Mouse (Mus musculus) kidney, postnatal 0 days (tissue): ENCODE measurements around the gene Nat9. TPM values are rescaled to one million over a fixed set of nuclear protein-coding genes. Genes with fewer than 3 reads are reported as not detected.

Source experiments
- ATAC-seq: fragments of 200-750 bp; cut with Nextera tagmentation; replicated peaks from 2 replicates; pipeline ENCODE4 v1.8.0; 2017; ENCODE audit warnings: low read depth, moderate number of reproducible peaks, moderate TSS enrichment, moderate library complexity; ENCODE audit not compliant: low FRiP score
- DNase-seq: peaks from one replicate; pipeline ENCODE4 v3.0.0-alpha.2; 2016; ENCODE audit warnings: low spot score
- H3K27ac ChIP-seq: fragments of 300-500 bp; sonication (generic); 2 replicates; pipeline ENCODE4 v1.5.1; 2014; ENCODE audit warnings: mild to moderate bottlenecking
- H3K27me3 ChIP-seq: fragments of 300-500 bp; sonication (generic); 2 replicates; pipeline ENCODE4 v1.6.1; 2014; ENCODE audit warnings: low read length, mixed read lengths; ENCODE audit not compliant: insufficient read depth
- H3K36me3 ChIP-seq: fragments of 300-500 bp; sonication (generic); 2 replicates; pipeline ENCODE4 v1.6.1; 2014; ENCODE audit warnings: low read length, mixed read lengths; ENCODE audit not compliant: insufficient read depth
- H3K4me1 ChIP-seq: fragments of 300-500 bp; sonication (generic); replicated peaks from 2 replicates; pipeline ENCODE4 v1.6.1; 2014; ENCODE audit warnings: antibody characterized with exemption, low read length, mixed read lengths; ENCODE audit not compliant: insufficient read depth
- H3K4me2 ChIP-seq: fragments of 300-500 bp; sonication (generic); 2 replicates; pipeline ENCODE4 v1.6.1; 2014; ENCODE audit warnings: mild to moderate bottlenecking, low read length, moderate library complexity, mixed read lengths
- H3K4me3 ChIP-seq: fragments of 300-500 bp; sonication (generic); replicated peaks from 2 replicates; pipeline ENCODE4 v1.5.1; 2014; ENCODE audit warnings: low read depth, low read length
- H3K9ac ChIP-seq: fragments of 300-500 bp; sonication (generic); 2 replicates; pipeline ENCODE4 v1.6.1; 2014; ENCODE audit warnings: low read depth, low read length
- H3K9me3 ChIP-seq: fragments of 300-500 bp; sonication (generic); replicated peaks from 2 replicates; pipeline ENCODE4 v1.6.1; 2016; ENCODE audit warnings: low read length, inconsistent platforms, mixed read lengths
- CTCF ChIP-seq: IDR thresholded peaks from 2 replicates; pipeline ENCODE4 v1.5.1; 2016; ENCODE audit warnings: antibody characterized with exemption, low read depth, mild to moderate bottlenecking, moderate library complexity
- WGBS: fragments of 180-500 bp; shearing (Covaris S2); extraction: QIAGEN DNeasy Blood & Tissue Kit; methylation state at CpG from one replicate; pipeline ENCODE4 v1.1.7; 2014; 5-methylcytosine and 5-hydroxymethylcytosine counted together
- polyA plus RNA-seq: library from polyadenylated mRNA; unstranded; fragments of >200 nt; fragmentation: Nextera tagmentation; extraction: Ambion mirVana; gene quantifications from 2 replicates; pipeline ENCODE4 v1.2.1, GENCODE M21; 2015

Gene Nat9
- polyA plus RNA-seq, 1 experiment from 2014 or later, result 26.8 TPM

- no peak for ATAC-seq
These were observed 15.1 kb upstream of the Nat9 start for GRCm38 (mm10) chr11:115202756-115203155.

GRCm38 (mm10) chr11:115202316-115202715 lies 14.7 kb upstream of the Nat9 start:
- WGBS, result 18% methylated on average over 12 of the region's 12 CpGs
- Histone ChIP-seq H3K4me3 (no peak overlapping the region), H3K4me1 (no peaks in the 10 kb centered on the region), H3K36me3 (peaks cover 33% of the 10 kb centered on the region), H3K4me2 (no peak overlapping the region), H3K27me3 (no peaks in the 10 kb centered on the region), H3K27ac (no peak overlapping the region), H3K9me3 (no peaks in the 10 kb centered on the region), H3K9ac (no peak overlapping the region)
- ATAC-seq (peak; percentile 74), DNase-seq (peak; percentile 85)
- peak; percentile 96 for TF ChIP-seq CTCF

More at GRCm38 (mm10) chr11:115202756-115203155, 15.1 kb upstream of the Nat9 start:
- Histone ChIP-seq H3K27ac (no peak overlapping the region), H3K9me3 (no peaks in the 10 kb centered on the region), H3K4me1 (no peaks in the 10 kb centered on the region), H3K27me3 (no peaks in the 10 kb centered on the region), H3K36me3 (peaks cover 31% of the 10 kb centered on the region), H3K4me2 (no peak overlapping the region), H3K9ac (no peak overlapping the region), H3K4me3 (no peak overlapping the region)
- no peak for DNase-seq
- 91% methylated on average over 9 of the region's 9 CpGs for WGBS
- TF ChIP-seq CTCF, result no peak

- ATAC-seq (no peak), DNase-seq (no peak)
- WGBS, result 79% methylated on average over 4 of the region's 4 CpGs
- TF ChIP-seq CTCF, result no peak
- no peak overlapping the region for H3K4me3 ChIP-seq
- no peak overlapping the region for H3K4me2 ChIP-seq
- H3K4me1 ChIP-seq, result no peaks in the 10 kb centered on the region
- H3K27ac ChIP-seq, result no peak overlapping the region
- H3K36me3 ChIP-seq, result peaks cover 24% of the 10 kb centered on the region
- no peak overlapping the region for H3K9ac ChIP-seq
- H3K9me3 ChIP-seq, result no peaks in the 10 kb centered on the region
- H3K27me3 ChIP-seq, result no peaks in the 10 kb centered on the region
These were observed 12.9 kb upstream of the Nat9 start for GRCm38 (mm10) chr11:115200520-115200919.

- DNase-seq, result no peak
These were observed 11.3 kb upstream of the Nat9 start for GRCm38 (mm10) chr11:115198932-115199384.

GRCm38 (mm10) chr11:115197558-115197957 lies 9.9 kb upstream of the Nat9 start:
- no peak overlapping the region for H3K4me3 ChIP-seq
- 78% methylated on average over 8 of the region's 8 CpGs for WGBS
- ATAC-seq (no peak), DNase-seq (no peak)
- no peak overlapping the region for H3K27ac ChIP-seq
- TF ChIP-seq CTCF, result no peak
- no peaks in the 10 kb centered on the region for H3K9me3 ChIP-seq
- H3K4me1 ChIP-seq, result no peaks in the 10 kb centered on the region
- H3K27me3 ChIP-seq, result no peaks in the 10 kb centered on the region
- H3K4me2 ChIP-seq, result no peak overlapping the region
- peaks cover 15% of the 10 kb centered on the region; the same call in 1 of the 2 replicates for H3K36me3 ChIP-seq
- no peak overlapping the region for H3K9ac ChIP-seq

More at GRCm38 (mm10) chr11:115198932-115199384, 11.3 kb upstream of the Nat9 start:
- no peaks in the 10 kb centered on the region for H3K9me3 ChIP-seq
- H3K4me1 ChIP-seq, result no peaks in the 10 kb centered on the region
- 62% methylated on average over 12 of the region's 12 CpGs for WGBS
- H3K4me2 ChIP-seq, result no peak overlapping the region
- no peak overlapping the region for H3K27ac ChIP-seq
- ATAC-seq, result no peak
- peaks cover 15% of the 10 kb centered on the region for H3K36me3 ChIP-seq
- TF ChIP-seq CTCF, result no peak
- no peak overlapping the region for H3K9ac ChIP-seq
- no peaks in the 10 kb centered on the region for H3K27me3 ChIP-seq
- no peak overlapping the region for H3K4me3 ChIP-seq

- DNase-seq (no peak), ATAC-seq (no peak)
- Histone ChIP-seq H3K4me2 (no peak overlapping the region), H3K36me3 (peaks cover 5% of the 10 kb centered on the region; the same call in 1 of the 2 replicates), H3K9ac (no peak overlapping the region), H3K4me1 (0 out of 2 replicates have a peak, but pooled peaks cover 4% of the 10 kb centered on the region), H3K9me3 (no peaks in the 10 kb centered on the region), H3K27me3 (no peaks in the 10 kb centered on the region), H3K4me3 (no peak overlapping the region), H3K27ac (no peak overlapping the region)
- 88% methylated on average over 5 of the region's 5 CpGs for WGBS
- TF ChIP-seq CTCF, result no peak
These were observed 8.3 kb upstream of the Nat9 start for GRCm38 (mm10) chr11:115195933-115196332.

- Histone ChIP-seq H3K27me3 (no peaks in the 10 kb centered on the region), H3K4me3 (no peak overlapping the region), H3K9ac (no peak overlapping the region), H3K4me2 (no peak overlapping the region), H3K9me3 (no peaks in the 10 kb centered on the region), H3K4me1 (0 out of 2 replicates have a peak, but pooled peaks cover 4% of the 10 kb centered on the region), H3K27ac (no peak overlapping the region), H3K36me3 (peaks cover 4% of the 10 kb centered on the region; the same call in 1 of the 2 replicates)
- 80% methylated on average over 6 of the region's 6 CpGs for WGBS
- TF ChIP-seq CTCF, result no peak
- ATAC-seq, result no peak
- DNase-seq, result no peak
These were observed 7.0 kb upstream of the Nat9 start for GRCm38 (mm10) chr11:115194693-115195092.
